ENCODE assay signal across 18 mouse cellular contexts in the genomic region with DNA sequence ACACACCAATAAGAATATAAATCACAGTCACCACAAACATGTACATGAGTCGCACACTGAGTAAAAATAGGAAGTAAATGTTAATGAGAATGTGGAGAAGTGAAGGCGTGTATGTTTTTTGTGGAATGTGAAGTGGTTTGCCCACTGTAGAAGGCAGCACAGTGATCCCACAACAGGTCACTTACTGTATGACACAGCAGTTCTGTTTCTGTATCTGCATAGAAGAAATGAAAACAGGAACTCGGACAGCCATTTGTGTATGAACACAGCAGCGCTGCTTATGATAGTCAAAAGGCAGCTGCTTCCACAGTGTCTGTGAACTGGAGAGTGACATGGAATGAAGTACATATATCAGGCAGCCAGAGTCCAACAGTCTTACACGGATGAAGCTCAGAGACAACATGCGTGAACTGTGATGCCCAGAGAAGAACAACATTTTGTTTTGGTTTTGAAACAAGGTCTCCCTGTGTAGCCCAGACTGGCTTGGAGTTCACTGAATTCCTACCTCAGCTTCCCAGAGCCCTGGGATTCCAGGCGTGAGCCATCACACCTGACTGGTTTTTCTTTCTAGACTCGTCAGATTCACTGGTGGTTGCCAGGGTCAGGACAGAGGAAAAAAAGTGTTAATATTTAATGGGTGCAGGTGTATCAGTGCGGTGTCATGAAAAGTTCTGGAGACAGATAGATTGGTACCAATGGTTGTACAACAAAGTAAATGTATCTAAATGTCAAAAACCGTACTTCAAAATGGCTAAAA. TPM values are rescaled to one million over a fixed set of nuclear protein-coding genes. Genes with fewer than 3 reads are reported as not detected.
DNase-seq lines count a peak whose midpoint lies in the region; ATAC-seq and TF ChIP-seq lines count a peak whose summit lies in the region.
"Had no signal": no experiment of that assay in that cellular context is flagged by ENCODE, and none has a peak within 500 bp of the region (broad histone marks: within the 10 kb centered on the region; RNA-seq: fewer than 3 reads in every experiment).

No protein-coding gene starts in this region.

- H3K9ac ChIP-seq in kidney, embryonic 15.5 days, result no peak overlapping the region
- no peak overlapping the region for H3K9ac ChIP-seq in liver, embryonic 15.5 days
- no peak overlapping the region for H3K9ac ChIP-seq in stomach, postnatal 0 days (ENCODE audit: low read length)
- H3K9ac ChIP-seq in heart, adult 2 months (ENCODE audit: low read depth, low read length), result no peak overlapping the region
- H3K9ac ChIP-seq: heart, embryonic 15.5 days; limb, embryonic 12.5 days; neural tube, embryonic 12.5 days had no signal

- no peaks in the 10 kb centered on the region for H3K9me3 ChIP-seq in kidney, embryonic 15.5 days (replicated peaks)
- no peaks in the 10 kb centered on the region for H3K9me3 ChIP-seq in liver, embryonic 15.5 days (replicated peaks)
- H3K9me3 ChIP-seq in stomach, postnatal 0 days (ENCODE audit: control insufficient read depth, low read length), result no peaks in the 10 kb centered on the region
- H3K9me3 ChIP-seq: heart, embryonic 15.5 days; limb, embryonic 12.5 days; neural tube, embryonic 12.5 days had no signal

- DNase-seq in kidney, adult 2 months, result peak; percentile 79
- DNase-seq in thymus, adult 2 months, result no peak
- no peak for DNase-seq in thymus, postnatal 14 days
- no peak for DNase-seq in stomach, postnatal 0 days (ENCODE audit: low spot score)
- no peak for DNase-seq in layer of hippocampus, postnatal 36 days
- no peak for DNase-seq in heart, adult 2 months
- DNase-seq: adrenal gland, postnatal 10 days; embryo, embryonic 11 days; thymus, postnatal 4 days had no signal

- no peak for TF ChIP-seq EP300 in stomach, postnatal 0 days (optimal IDR thresholded peaks at IDR 0.05)
- no peak for TF ChIP-seq EP300 in heart, adult 2 months (IDR thresholded peaks at IDR 0.05; ENCODE audit: insufficient read depth, low read depth, low read length)

- intact Hi-C loops in heart, adult 2 months (cut with DNase I), result no loop called here

- TF ChIP-seq CTCF in kidney, adult 2 months (conservative IDR thresholded peaks at IDR 0.05; ENCODE audit: insufficient read depth, insufficient read length, low read depth, low read length), result no peak
- TF ChIP-seq CTCF in thymus, adult 2 months (IDR thresholded peaks at IDR 0.05; ENCODE audit: borderline replicate concordance, control insufficient read depth, extremely low read depth, insufficient read depth, low read length, poor library complexity), result no peak
- TF ChIP-seq CTCF in stomach, postnatal 0 days (IDR thresholded peaks at IDR 0.05; ENCODE audit: low read depth), result no peak
- TF ChIP-seq CTCF in heart, adult 2 months (IDR thresholded peaks at IDR 0.05), result no peak

- no peak for ATAC-seq in kidney, embryonic 15.5 days (replicated peaks; ENCODE audit: low FRiP score)
- ATAC-seq in liver, embryonic 15.5 days (ENCODE audit: insufficient read depth), result no peak
- ATAC-seq in stomach, postnatal 0 days (ENCODE audit: low FRiP score, low TSS enrichment), result no peak
- ATAC-seq: CD4-positive, CD25-positive, alpha-beta regulatory T cell, adult 4 months; Patski had no signal

- H3K36me3 ChIP-seq in kidney, adult 2 months (ENCODE audit: control insufficient read depth, insufficient read depth, low read length), result no peaks in the 10 kb centered on the region
- 0 out of 2 replicates have a peak, but pooled peaks cover 3% of the 10 kb centered on the region for H3K36me3 ChIP-seq in kidney, embryonic 15.5 days
- no peaks in the 10 kb centered on the region for H3K36me3 ChIP-seq in thymus, adult 2 months (ENCODE audit: control insufficient read depth, insufficient read depth, low read length)
- 0 out of 2 replicates have a peak, but pooled peaks cover 7% of the 10 kb centered on the region for H3K36me3 ChIP-seq in liver, embryonic 15.5 days (replicated peaks)
- no peaks in the 10 kb centered on the region for H3K36me3 ChIP-seq in stomach, postnatal 0 days (ENCODE audit: control insufficient read depth, insufficient read depth, low read length)
- H3K36me3 ChIP-seq in heart, adult 2 months (ENCODE audit: control insufficient read depth, insufficient read depth, low read length), result peaks cover 3% of the 10 kb centered on the region; the same call in 1 of the 2 replicates
- H3K36me3 ChIP-seq: heart, embryonic 15.5 days; limb, embryonic 12.5 days; neural tube, embryonic 12.5 days had no signal

- no peak for TF ChIP-seq POLR2A in kidney, adult 2 months (IDR thresholded peaks at IDR 0.05; ENCODE audit: low read depth, low read length)
- no peak for TF ChIP-seq POLR2A in thymus, adult 2 months (IDR thresholded peaks at IDR 0.05; ENCODE audit: control insufficient read depth, extremely low read depth, insufficient read depth, low read length, poor library complexity)
- TF ChIP-seq POLR2A in heart, adult 2 months (IDR thresholded peaks at IDR 0.05; ENCODE audit: insufficient read depth, low read depth, low read length), result no peak

- WGBS in kidney, adult 2 months, result 56% methylated on average over 10 of the region's 10 CpGs
- 80% methylated on average over 10 of the region's 10 CpGs for WGBS in kidney, embryonic 15.5 days
- 69% methylated on average over 10 of the region's 10 CpGs for WGBS in thymus, adult 2 months
- 56% methylated on average over 10 of the region's 10 CpGs for WGBS in liver, embryonic 15.5 days (ENCODE audit: insufficient replicate concordance)
- WGBS in stomach, postnatal 0 days, result 74% methylated on average over 10 of the region's 10 CpGs
- 84% methylated on average over 10 of the region's 10 CpGs for WGBS in heart, adult 2 months

- H3K4me2 ChIP-seq in kidney, embryonic 15.5 days, result no peak overlapping the region
- H3K4me2 ChIP-seq in liver, embryonic 15.5 days, result no peak overlapping the region
- H3K4me2 ChIP-seq in stomach, postnatal 0 days (replicated peaks; ENCODE audit: low read depth), result no peak overlapping the region
- H3K4me2 ChIP-seq: heart, embryonic 15.5 days; limb, embryonic 12.5 days; neural tube, embryonic 12.5 days had no signal

- no peak overlapping the region for H3K4me3 ChIP-seq in kidney, adult 2 months (ENCODE audit: insufficient read depth, low read depth, low read length)
- H3K4me3 ChIP-seq in kidney, embryonic 15.5 days (replicated peaks), result no peak overlapping the region
- no peak overlapping the region for H3K4me3 ChIP-seq in thymus, adult 2 months (ENCODE audit: control insufficient read depth, insufficient read depth, low read length)
- H3K4me3 ChIP-seq in liver, embryonic 15.5 days (replicated peaks), result no peak overlapping the region
- H3K4me3 ChIP-seq in stomach, postnatal 0 days (ENCODE audit: low read depth, low read length), result no peak overlapping the region
- H3K4me3 ChIP-seq in heart, adult 2 months, result no peak overlapping the region
- H3K4me3 ChIP-seq: heart, embryonic 15.5 days; limb, embryonic 12.5 days; neural tube, embryonic 12.5 days had no signal

- H3K27me3 ChIP-seq in kidney, adult 2 months (replicated peaks; ENCODE audit: control insufficient read depth, insufficient read depth, low read length), result no peaks in the 10 kb centered on the region
- no peaks in the 10 kb centered on the region for H3K27me3 ChIP-seq in kidney, embryonic 15.5 days
- H3K27me3 ChIP-seq in thymus, adult 2 months (ENCODE audit: control insufficient read depth, insufficient read depth, low read length), result no peaks in the 10 kb centered on the region
- H3K27me3 ChIP-seq in liver, embryonic 15.5 days, result no peaks in the 10 kb centered on the region
- H3K27me3 ChIP-seq in stomach, postnatal 0 days (ENCODE audit: control insufficient read depth, insufficient read depth, low read length), result no peaks in the 10 kb centered on the region
- no peaks in the 10 kb centered on the region for H3K27me3 ChIP-seq in heart, adult 2 months (ENCODE audit: control insufficient read depth, insufficient read depth, low read length)
- H3K27me3 ChIP-seq: heart, embryonic 15.5 days; limb, embryonic 12.5 days; neural tube, embryonic 12.5 days; Patski had no signal

- peaks cover 53% of the 10 kb centered on the region for H3K4me1 ChIP-seq in kidney, adult 2 months (ENCODE audit: control insufficient read depth, insufficient read depth, low read length)
- peaks cover 56% of the 10 kb centered on the region for H3K4me1 ChIP-seq in kidney, embryonic 15.5 days
- H3K4me1 ChIP-seq in thymus, adult 2 months (replicated peaks; ENCODE audit: control insufficient read depth, insufficient read depth, low read length), result peaks cover 27% of the 10 kb centered on the region
- peaks cover 87% of the 10 kb centered on the region for H3K4me1 ChIP-seq in liver, embryonic 15.5 days (replicated peaks)
- H3K4me1 ChIP-seq in stomach, postnatal 0 days (replicated peaks; ENCODE audit: control insufficient read depth, insufficient read depth), result peaks cover 22% of the 10 kb centered on the region
- H3K4me1 ChIP-seq in heart, adult 2 months (ENCODE audit: control insufficient read depth, insufficient read depth, low read length), result peaks cover 24% of the 10 kb centered on the region

- peaks cover 7% of the 10 kb centered on the region for H3K79me2 ChIP-seq in heart, adult 2 months (replicated peaks; ENCODE audit: control insufficient read depth, insufficient read depth, low read length)

- H3K27ac ChIP-seq in kidney, adult 2 months (ENCODE audit: insufficient read depth, low read depth, low read length), result peak overlapping the region; percentile 51; the same call in 1 of the 2 replicates
- no peak overlapping the region for H3K27ac ChIP-seq in kidney, embryonic 15.5 days
- peak overlapping the region; percentile 27; the same call in 1 of the 2 replicates for H3K27ac ChIP-seq in thymus, adult 2 months (ENCODE audit: control insufficient read depth, insufficient read depth, low read length)
- H3K27ac ChIP-seq in liver, embryonic 15.5 days (replicated peaks), result 0 out of 2 replicates have a peak overlapping the region, but pooled peaks have one; percentile 6
- peak overlapping the region; percentile 45 for H3K27ac ChIP-seq in stomach, postnatal 0 days (replicated peaks)
- no peak overlapping the region for H3K27ac ChIP-seq in heart, adult 2 months
- H3K27ac ChIP-seq: heart, embryonic 15.5 days; limb, embryonic 12.5 days; neural tube, embryonic 12.5 days had no signal

RNA-seq across cellular contexts. Expression of a gene that starts 5.6 kb away (rescaled TPM):
- 30.0 and 32.1 TPM in 2 replicates for polyA plus RNA-seq in kidney, adult 2 months (2012; rRNA removed)
- 29.7 and 31.7 TPM in 2 replicates for polyA plus RNA-seq in kidney, embryonic 15.5 days (2015; fragmentation: Nextera tagmentation; extraction: Ambion mirVana)
- 38.2 and 40.4 TPM in 2 replicates for polyA plus RNA-seq in thymus, adult 2 months (2012; rRNA removed)
- 11.4 and 12.1 TPM in 2 replicates for polyA plus RNA-seq in liver, embryonic 15.5 days (2015; fragmentation: Nextera tagmentation; extraction: Ambion mirVana)
- 48.6 and 57.3 TPM in 2 replicates for polyA plus RNA-seq in stomach, postnatal 0 days (2015; fragmentation: Nextera tagmentation; extraction: Ambion mirVana)
- total RNA-seq in layer of hippocampus, postnatal 36 days (2021), result 10 to 100 TPM; 24.2 to 26.7 TPM
- 10 to 100 TPM; 18.6 to 20.7 TPM for total RNA-seq in heart, adult 2 months (2021)
- 23.7 and 24.6 TPM in 2 replicates for polyA plus RNA-seq in heart, adult 2 months (2012; rRNA removed)

RNA-seq across cellular contexts. Expression of a gene that starts 16.2 kb away (rescaled TPM):
- polyA plus RNA-seq in kidney, adult 2 months (2012; rRNA removed), result 0.80 and 1.0 TPM in 2 replicates
- polyA plus RNA-seq in kidney, embryonic 15.5 days (2015; fragmentation: Nextera tagmentation; extraction: Ambion mirVana), result not detected in 2 replicates
- polyA plus RNA-seq in thymus, adult 2 months (2012; rRNA removed), result 0.46 and 0.59 TPM in 2 replicates
- polyA plus RNA-seq in liver, embryonic 15.5 days (2015; fragmentation: Nextera tagmentation; extraction: Ambion mirVana), result not detected in 2 replicates
- polyA plus RNA-seq in stomach, postnatal 0 days (2015; fragmentation: Nextera tagmentation; extraction: Ambion mirVana), result 22,358 and 23,362 TPM in 2 replicates
- total RNA-seq in layer of hippocampus, postnatal 36 days (2021), result not detected
- not detected for total RNA-seq in heart, adult 2 months (2021)
- polyA plus RNA-seq in heart, adult 2 months (2012; rRNA removed), result not detected in 2 replicates
- total RNA-seq: adrenal gland, postnatal 10 days; gastrocnemius, adult 18-20 months; layer of hippocampus, postnatal 14 days had no signal
- polyA plus RNA-seq: CD4-positive, CD25-positive, alpha-beta regulatory T cell, adult 4 months; heart, embryonic 15.5 days; limb, embryonic 12.5 days; neural tube, embryonic 12.5 days had no signal

RNA-seq across cellular contexts. Expression of a gene that starts 44.7 kb away (rescaled TPM):
- polyA plus RNA-seq in kidney, adult 2 months (2012; rRNA removed), result 0.33 and 3.3 TPM in 2 replicates
- 0.34 and 0.82 TPM in 2 replicates for polyA plus RNA-seq in kidney, embryonic 15.5 days (2015; fragmentation: Nextera tagmentation; extraction: Ambion mirVana)
- 250 and 282 TPM in 2 replicates for polyA plus RNA-seq in thymus, adult 2 months (2012; rRNA removed)
- polyA plus RNA-seq in liver, embryonic 15.5 days (2015; fragmentation: Nextera tagmentation; extraction: Ambion mirVana), result 0.03 TPM in 1 of 2 replicates, not detected in the other
- 1.6 and 1.8 TPM in 2 replicates for polyA plus RNA-seq in stomach, postnatal 0 days (2015; fragmentation: Nextera tagmentation; extraction: Ambion mirVana)
- total RNA-seq in layer of hippocampus, postnatal 36 days (2021), result not detected
- total RNA-seq in heart, adult 2 months (2021), result under 1 TPM; 0.11 to 0.26 TPM
- 0.35 and 0.80 TPM in 2 replicates for polyA plus RNA-seq in heart, adult 2 months (2012; rRNA removed)
- total RNA-seq: gastrocnemius, adult 18-20 months had no signal
- polyA plus RNA-seq: Patski had no signal

Comparison
In these comparisons a context has a peak if more than half of its experiments do, and no peak if none do; other contexts are left out.
1. H3K27ac ChIP-seq: peak in kidney, adult 2 months (single experiment), thymus, adult 2 months (single experiment), liver, embryonic 15.5 days (single experiment) and stomach, postnatal 0 days (single experiment); none in kidney, embryonic 15.5 days (single experiment) and heart, adult 2 months (single experiment).
2. RNA of a gene that starts 16.2 kb away (polyA plus RNA-seq): 22,358 to 23,362 TPM in stomach, postnatal 0 days; 0.80 to 1.0 TPM in kidney, adult 2 months, 0.46 to 0.59 TPM in thymus, adult 2 months, not detected in kidney, embryonic 15.5 days, not detected in liver, embryonic 15.5 days and not detected in heart, adult 2 months; every median in the first group is over 1,000 times any median in the second.
3. RNA of a gene that starts 44.7 kb away (polyA plus RNA-seq): 250 to 282 TPM in thymus, adult 2 months; 0.33 to 3.3 TPM in kidney, adult 2 months, 1.6 to 1.8 TPM in stomach, postnatal 0 days, 0.35 to 0.80 TPM in heart, adult 2 months, 0.34 to 0.82 TPM in kidney, embryonic 15.5 days and 0.03 TPM in liver, embryonic 15.5 days; every median in the first group is over 10 times any median in the second.